Mouse (Mus musculus) heart, adult 2 months (tissue): Measurements from ENCODE around the gene Zfp445. TPM values are rescaled to one million over a fixed set of nuclear protein-coding genes. Genes with fewer than 3 reads are reported as not detected.
A peak's percentile ranks its signal among the peaks of the same experiment; 100 is the strongest.

Experiments used
- DNase-seq, 2 experiments: peaks; one replicate each; pipeline ENCODE4 v3.0.0; 2021
- H3K27ac ChIP-seq: fragments of 200-600 bp; 2 replicates; pipeline ENCODE4 v1.8.1; 2022
- H3K27me3 ChIP-seq: fragments of 200-500 bp; 2 replicates; pipeline ENCODE4 v1.6.1; 2012; ENCODE audit warnings: mild to moderate bottlenecking, low read length, inconsistent platforms, mixed read lengths; ENCODE audit not compliant: control insufficient read depth, insufficient read depth
- H3K36me3 ChIP-seq: fragments of 200-500 bp; 2 replicates; pipeline ENCODE4 v1.6.1; 2012; ENCODE audit warnings: low read length, inconsistent platforms; ENCODE audit not compliant: control insufficient read depth, insufficient read depth
- H3K4me1 ChIP-seq: fragments of 200-500 bp; 2 replicates; pipeline ENCODE4 v1.6.1; 2011; ENCODE audit warnings: low read length; ENCODE audit not compliant: control insufficient read depth, insufficient read depth
- H3K4me3 ChIP-seq: fragments of 200-600 bp; 2 replicates; pipeline ENCODE4 v1.8.1; 2022
- H3K79me2 ChIP-seq: fragments of 200-500 bp; replicated peaks from 2 replicates; pipeline ENCODE4 v1.6.1; 2012; ENCODE audit warnings: mild to moderate bottlenecking, inconsistent platforms, low read length, moderate library complexity, mixed read lengths; ENCODE audit not compliant: control insufficient read depth, insufficient read depth
- H3K9ac ChIP-seq: fragments of 200-500 bp; 2 replicates; pipeline ENCODE4 v1.6.1; 2012; ENCODE audit warnings: low read depth, mild to moderate bottlenecking, control low read depth, inconsistent platforms, low read length, mixed read lengths
- CTCF ChIP-seq: fragments of 200-600 bp; IDR thresholded peaks from 2 replicates; pipeline ENCODE4 v1.8.1; 2022; ENCODE audit warnings: antibody characterized with exemption, mild to moderate bottlenecking, moderate library complexity
- EP300 ChIP-seq: fragments of 200-500 bp; IDR thresholded peaks from 2 replicates; pipeline ENCODE4 v1.6.1; 2011; ENCODE audit warnings: low read depth, low read length, control low read depth; ENCODE audit not compliant: insufficient read depth
- POLR2A ChIP-seq: fragments of 200-500 bp; IDR thresholded peaks from 2 replicates; pipeline ENCODE4 v1.6.1; 2011; ENCODE audit warnings: mild to moderate bottlenecking, low read depth, low read length, control low read depth; ENCODE audit not compliant: insufficient read depth
- WGBS: fragments of 180-500 bp; shearing (Covaris S2); methylation state at CpG from one replicate; pipeline ENCODE4 v1.1.7; 2018; 5-methylcytosine and 5-hydroxymethylcytosine counted together
- intact Hi-C: fragments of 180-260 bp; cut with DNase I; formaldehyde crosslinking; loops from one replicate; pipeline ENCODE4 v1.15.1; 2025
- polyA plus RNA-seq: library from polyadenylated mRNA; depleted of rRNA; stranded (reverse); fragments of >200 nt; gene quantifications from 2 replicates; pipeline ENCODE4 v1.2.3, GENCODE M21; 2012
- total RNA-seq, 2 experiments: library from RNA; stranded (reverse); gene quantifications; 2 replicates each; pipeline ENCODE4 v1.2.3; 2021

Zfp445 gene
- total and polyA plus RNA-seq, 3 experiments: 31.1 to 100 (median 64.6) TPM

GRCm38 (mm10) chr9:122845621-122846020 is 20.2 kb downstream of the Zfp445 start:
- intact Hi-C loops: no loop called here
- no peak overlapping the region for H3K9ac ChIP-seq
- H3K27ac ChIP-seq: peak overlapping the region; percentile 46
- 74% methylated on average over 3 of the region's 3 CpGs for WGBS
- no peak for DNase-seq
- H3K4me1 ChIP-seq: no peaks in the 10 kb centered on the region; the same call in none of the 2 replicates
- TF ChIP-seq CTCF: no peak
- no peak for TF ChIP-seq POLR2A
- no peak for TF ChIP-seq EP300
- peaks cover 15% of the 10 kb centered on the region for H3K36me3 ChIP-seq
- no peaks in the 10 kb centered on the region for H3K27me3 ChIP-seq
- no peak overlapping the region for H3K4me3 ChIP-seq
- no peaks in the 10 kb centered on the region for H3K79me2 ChIP-seq

DNA sequence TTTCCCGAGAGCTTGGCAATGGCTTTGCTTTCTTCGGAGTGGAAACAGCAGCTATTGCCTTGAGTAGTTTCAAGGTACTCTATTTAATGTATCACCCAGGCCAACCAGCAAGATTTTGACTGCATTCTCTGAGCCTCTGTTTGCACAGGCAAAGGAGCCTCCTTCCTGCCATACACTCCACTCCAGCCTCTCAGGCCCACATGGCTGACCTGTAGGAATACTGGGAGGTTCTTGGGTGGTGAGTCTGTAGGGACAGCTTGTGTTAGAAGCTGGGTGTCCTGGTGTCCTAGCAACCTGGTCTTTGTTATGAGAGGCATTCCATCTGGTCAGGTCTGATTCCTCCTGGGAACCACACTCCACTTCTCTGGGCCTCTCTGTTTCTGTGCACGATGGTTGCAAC is 22.0 kb downstream of the Zfp445 start, which contains the start of gene Gm35549:
Gene Gm35549, minus strand, starts transcription at position 276 of the 400 bp plus-strand sequence.
- H3K4me1 ChIP-seq: no peaks in the 10 kb centered on the region; the same call in none of the 2 replicates
- 76% methylated on average over 3 of the region's 3 CpGs for WGBS
- intact Hi-C loops: no loop called here

GRCm38 (mm10) chr9:122837680-122838079 is 28.1 kb downstream of the Zfp445 start:
- 31% methylated on average over 16 of the region's 16 CpGs for WGBS
- H3K36me3 ChIP-seq: peaks cover 6% of the 10 kb centered on the region
- no peaks in the 10 kb centered on the region for H3K79me2 ChIP-seq
- no peak overlapping the region for H3K9ac ChIP-seq
- peak; percentile 28 to 39 for DNase-seq
- no peaks in the 10 kb centered on the region for H3K27me3 ChIP-seq
- TF ChIP-seq POLR2A (no peak), CTCF (peak; percentile 51)
- H3K4me1 ChIP-seq: peaks cover 8% of the 10 kb centered on the region
- no peak overlapping the region for H3K27ac ChIP-seq
- H3K4me3 ChIP-seq: no peak overlapping the region
- intact Hi-C loops: no loop called here

More for the DNA sequence above, 22.0 kb downstream of the Zfp445 start, which contains the start of gene Gm35549:
- DNase-seq: no peak
- Histone ChIP-seq H3K27ac (no peak within 1 kb of the TSS), H3K4me3 (no peak within 1 kb of the TSS), H3K79me2 (no peaks in the 10 kb centered on the region), H3K36me3 (peaks cover 10% of the 10 kb centered on the region; the same call in 1 of the 2 replicates), H3K27me3 (no peaks in the 10 kb centered on the region), H3K9ac (no peak within 1 kb of the TSS)
- no peak for TF ChIP-seq POLR2A
- TF ChIP-seq EP300: no peak
- TF ChIP-seq CTCF: no peak

GRCm38 (mm10) chr9:122837216-122837615 is 28.6 kb downstream of the Zfp445 start:
- peaks cover 8% of the 10 kb centered on the region for H3K4me1 ChIP-seq
- no peak for TF ChIP-seq EP300
- no peak for TF ChIP-seq CTCF
- TF ChIP-seq POLR2A: no peak
- 85% methylated on average over 4 of the region's 4 CpGs for WGBS
- no peak for DNase-seq
- no peak overlapping the region for H3K4me3 ChIP-seq
- intact Hi-C loops: no loop called here
- no peak overlapping the region for H3K9ac ChIP-seq
- no peaks in the 10 kb centered on the region for H3K79me2 ChIP-seq
- peaks cover 6% of the 10 kb centered on the region for H3K36me3 ChIP-seq
- H3K27me3 ChIP-seq: no peaks in the 10 kb centered on the region
- H3K27ac ChIP-seq: no peak overlapping the region

DNA sequence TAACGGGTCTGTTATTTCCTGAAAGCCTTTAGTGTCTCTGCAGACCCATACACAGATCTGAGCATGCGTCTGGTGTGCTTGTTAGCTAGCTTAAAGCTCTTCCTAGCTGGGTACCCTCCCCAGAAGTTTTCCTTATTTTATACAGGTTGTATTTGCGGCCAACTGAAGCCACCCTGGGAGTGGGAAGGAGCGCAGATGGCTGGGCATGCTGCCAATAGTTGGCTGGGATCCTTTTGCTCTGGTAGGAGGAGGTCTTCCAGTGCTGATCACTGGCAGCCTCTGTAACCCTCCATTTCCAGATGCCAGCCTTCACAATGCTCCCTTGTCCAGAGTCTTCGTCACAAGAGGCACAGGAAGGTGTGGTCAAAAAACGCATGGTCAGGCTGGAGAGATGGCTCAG is 29.0 kb downstream of the Zfp445 start:
- DNase-seq: peak; percentile 53 to 59
- peaks cover 8% of the 10 kb centered on the region for H3K4me1 ChIP-seq
- H3K36me3 ChIP-seq: peaks cover 6% of the 10 kb centered on the region
- intact Hi-C loops: no loop called here
- no peak overlapping the region for H3K9ac ChIP-seq
- TF ChIP-seq EP300 (no peak), CTCF (no peak), POLR2A (no peak)
- H3K27me3 ChIP-seq: no peaks in the 10 kb centered on the region
- peak overlapping the region; percentile 23; the same call in 1 of the 2 replicates for H3K27ac ChIP-seq
- 12% methylated on average over 6 of the region's 6 CpGs for WGBS
- no peak overlapping the region for H3K4me3 ChIP-seq
- H3K79me2 ChIP-seq: no peaks in the 10 kb centered on the region

- H3K4me3 ChIP-seq: no peak overlapping the region
- TF ChIP-seq CTCF (no peak), POLR2A (no peak), EP300 (no peak)
- H3K79me2 ChIP-seq: no peaks in the 10 kb centered on the region
- no peak for DNase-seq
- H3K36me3 ChIP-seq: peaks cover 6% of the 10 kb centered on the region
- intact Hi-C loops: no loop called here
- H3K27me3 ChIP-seq: no peaks in the 10 kb centered on the region
- H3K27ac ChIP-seq: peak overlapping the region; percentile 23; the same call in 1 of the 2 replicates
- H3K9ac ChIP-seq: no peak overlapping the region
- WGBS: 64% methylated on average over 9 of the region's 9 CpGs
- H3K4me1 ChIP-seq: peaks cover 8% of the 10 kb centered on the region
These were observed 29.7 kb downstream of the Zfp445 start for GRCm38 (mm10) chr9:122836126-122836525.
